Mouse (Mus musculus) MEL (cell line): ENCODE data around the gene Eif2b4. TPM values are rescaled to one million over a fixed set of nuclear protein-coding genes. Genes with fewer than 3 reads are reported as not detected.

Source experiments
- DNase-seq: peaks from one replicate; pipeline ENCODE4 v3.0.0; 2011; ENCODE audit warnings: low read depth, low spot score
- H3K27ac ChIP-seq: 2 replicates; pipeline ENCODE4 v1.5.1; 2012; ENCODE audit warnings: low read depth, mild to moderate bottlenecking, control low read depth, low read length, moderate library complexity; ENCODE audit not compliant: control insufficient read depth
- H3K27me3 ChIP-seq, 2 experiments: fragments of 150-350 bp in 1 of 2; sonication (generic) in 1 of 2; 2 replicates each; pipeline ENCODE4 v1.6.1; 2012; ENCODE audit warnings: low read length in 2 of 2, mild to moderate bottlenecking in 2 of 2, improper control_type of control experiment in 1 of 2, moderate library complexity in 1 of 2; ENCODE audit not compliant: insufficient read depth in 2 of 2, control insufficient read depth in 1 of 2
- H3K36me3 ChIP-seq, 2 experiments: 2 replicates each; pipeline ENCODE4 v1.6.1; 2012 to 2014; ENCODE audit warnings: low read length in 2 of 2, improper control_type of control experiment in 1 of 2, inconsistent platforms in 1 of 2, mild to moderate bottlenecking in 1 of 2; ENCODE audit not compliant: insufficient read depth in 2 of 2, control insufficient read depth in 1 of 2
- H3K4me1 ChIP-seq, 2 experiments: fragments of 150-350 bp in 1 of 2; sonication (generic) in 1 of 2; 2 replicates each; pipeline ENCODE4 v1.6.1; 2012; ENCODE audit warnings: low read length in 2 of 2, improper control_type of control experiment in 1 of 2, mild to moderate bottlenecking in 1 of 2; ENCODE audit not compliant: insufficient read depth in 2 of 2, control insufficient read depth in 1 of 2
- H3K4me3 ChIP-seq, 2 experiments: fragments of 150-350 bp in 1 of 2; sonication (generic) in 1 of 2; 2 replicates each; pipeline ENCODE4 v1.5.1; 2012; ENCODE audit warnings: low read depth in 2 of 2, low read length in 2 of 2, mild to moderate bottlenecking in 2 of 2, moderate library complexity in 2 of 2, control low read depth in 1 of 2, improper control_type of control experiment in 1 of 2; ENCODE audit not compliant: control insufficient read depth in 1 of 2, insufficient read depth in 1 of 2
- H3K79me2 ChIP-seq: 2 replicates; pipeline ENCODE4 v1.6.1; 2012; ENCODE audit warnings: mild to moderate bottlenecking, low read length, moderate library complexity; ENCODE audit not compliant: control insufficient read depth, poor library complexity, insufficient read depth
- H3K9ac ChIP-seq: 2 replicates; pipeline ENCODE4 v1.6.1; 2012; ENCODE audit warnings: low read depth, mild to moderate bottlenecking, control low read depth, low read length, moderate library complexity; ENCODE audit not compliant: control insufficient read depth, poor library complexity, severe bottlenecking
- H3K9me3 ChIP-seq: fragments of 150-350 bp; sonication (generic); replicated peaks from 2 replicates; pipeline ENCODE4 v1.6.1; 2012; ENCODE audit warnings: mild to moderate bottlenecking, low read length, improper control_type of control experiment, moderate library complexity; ENCODE audit not compliant: insufficient read depth
- CTCF ChIP-seq, 3 experiments: IDR thresholded peaks in 2 of 3; conservative IDR thresholded peaks in 1 of 3; 2 replicates each; pipeline ENCODE4 v1.5.1; 2011 to 2012; ENCODE audit warnings: low read length in 3 of 3, low read depth in 2 of 3, mild to moderate bottlenecking in 2 of 3, improper control_type of control experiment in 1 of 3, inconsistent platforms in 1 of 3, mixed read lengths in 1 of 3, moderate library complexity in 1 of 3; ENCODE audit not compliant: control insufficient read depth in 1 of 3, insufficient read depth in 1 of 3, poor library complexity in 1 of 3, severe bottlenecking in 1 of 3
- ELF1 ChIP-seq: IDR thresholded peaks from 2 replicates; pipeline ENCODE4 v1.6.1; 2014; ENCODE audit warnings: low read depth, mild to moderate bottlenecking, inconsistent platforms, low read length, improper control_type of control experiment, moderate library complexity
- ETS1 ChIP-seq: IDR thresholded peaks from 2 replicates; pipeline ENCODE4 v1.6.1; 2012; ENCODE audit warnings: low read depth, mild to moderate bottlenecking, inconsistent platforms, low read length, improper control_type of control experiment, moderate library complexity
- GABPA ChIP-seq: IDR thresholded peaks from 2 replicates; pipeline ENCODE4 v1.6.1; 2012; ENCODE audit warnings: low read depth, mild to moderate bottlenecking, inconsistent platforms, low read length, improper control_type of control experiment, moderate library complexity
- MAZ ChIP-seq: IDR thresholded peaks from 2 replicates; pipeline ENCODE4 v1.6.1; 2012; ENCODE audit warnings: low read depth, mild to moderate bottlenecking, inconsistent platforms, low read length, improper control_type of control experiment
- MXI1 ChIP-seq: IDR thresholded peaks from 2 replicates; pipeline ENCODE4 v1.6.1; 2011; ENCODE audit warnings: mild to moderate bottlenecking, low read depth, low read length, improper control_type of control experiment
- MYB ChIP-seq: IDR thresholded peaks from 2 replicates; pipeline ENCODE4 v1.6.1; 2011; ENCODE audit warnings: mild to moderate bottlenecking, low read depth, low read length, improper control_type of control experiment
- MYC ChIP-seq: IDR thresholded peaks from 2 replicates; pipeline ENCODE4 v1.6.1; 2011; ENCODE audit warnings: low read depth, mild to moderate bottlenecking, low read length, improper control_type of control experiment, moderate library complexity
- NRF1 ChIP-seq: IDR thresholded peaks from 2 replicates; pipeline ENCODE4 v1.6.1; 2014; ENCODE audit warnings: low read depth, mild to moderate bottlenecking, inconsistent platforms, low read length, improper control_type of control experiment, moderate library complexity; ENCODE audit not compliant: poor library complexity, insufficient read depth, severe bottlenecking
- RCOR1 ChIP-seq: IDR thresholded peaks from 2 replicates; pipeline ENCODE4 v1.6.1; 2012; ENCODE audit warnings: low read depth, mild to moderate bottlenecking, inconsistent platforms, low read length, improper control_type of control experiment
- SIN3A ChIP-seq: IDR thresholded peaks from 2 replicates; pipeline ENCODE4 v1.6.1; 2012; ENCODE audit warnings: low read length, improper control_type of control experiment, inconsistent platforms
- TAL1 ChIP-seq: IDR thresholded peaks from 2 replicates; pipeline ENCODE4 v1.6.1; 2012; ENCODE audit warnings: mild to moderate bottlenecking, inconsistent platforms, low read length, moderate library complexity, mixed read lengths
- ZMIZ1 ChIP-seq: IDR thresholded peaks from 2 replicates; pipeline ENCODE4 v1.6.1; 2012; ENCODE audit warnings: low read depth, mild to moderate bottlenecking, inconsistent platforms, low read length, improper control_type of control experiment, moderate library complexity
- polyA plus RNA-seq, 2 experiments: library from polyadenylated mRNA; stranded (reverse) in 1 of 2; unstranded in 1 of 2; fragments of >175 nt in 1 of 2; fragments of >200 nt in 1 of 2; gene quantifications; 2 replicates each; pipeline versions ENCODE4 v1.2.1 to v1.2.4; 2012; ENCODE audit warnings: low replicate concordance in 2 of 2, low read depth in 1 of 2; ENCODE audit not compliant: insufficient read length in 2 of 2, insufficient read depth in 1 of 2, missing spikeins in 1 of 2
- total RNA-seq: library from RNA; depleted of rRNA; stranded (reverse); fragments of 300-350 nt; gene quantifications from 2 replicates; pipeline ENCODE4 v1.2.3, GENCODE M21; 2012

Gene Eif2b4
- total and polyA plus RNA-seq, 3 experiments: 151 to 282 TPM; not detected in 1

- no peak for DNase-seq
- H3K36me3 ChIP-seq: peaks cover 4 to 16% of the 10 kb centered on the region in 2 experiments
- peaks cover 24% of the 10 kb centered on the region for H3K79me2 ChIP-seq
- TF ChIP-seq MYB: no peak
- TF ChIP-seq ZMIZ1: 0 out of 2 replicates have a peak, but pooled peaks have one; percentile 31
- TF ChIP-seq, all 39 proteins: peak for 1
- Histone ChIP-seq H3K27ac (no peak overlapping the region), H3K27me3 (no peaks in the 10 kb centered on the region), H3K4me3 (no peak overlapping the region), H3K9ac (peak overlapping the region; percentile 86), H3K4me1 (peaks cover 0 to 9% of the 10 kb centered on the region in 2 experiments; a peak in 1 of 4 replicates), H3K9me3 (no peaks in the 10 kb centered on the region)
These were observed 1.6 kb upstream of the Eif2b4 start for GRCm38 (mm10) chr5:31194486-31195485.

GRCm38 (mm10) chr5:31193631-31194281 is 526 bp upstream of the Eif2b4 start:
- peak; percentile 76 for DNase-seq
- peak overlapping the region; percentile 67 for H3K27ac ChIP-seq
- peak; percentile 73; the same call in 1 of the 2 replicates for TF ChIP-seq SIN3A
- TF ChIP-seq NRF1: no peak
- TF ChIP-seq GABPA: no peak
- TF ChIP-seq ETS1: no peak
- peak; percentile 30; the same call in 1 of the 2 replicates for TF ChIP-seq MXI1
- TF ChIP-seq TAL1: no peak
- no peak for TF ChIP-seq CTCF (IDR thresholded peaks at IDR 0.05 in 2 of 3, conservative IDR thresholded peaks at IDR 0.05 in 1 of 3; ENCODE audit: control insufficient read depth in 1 of 3, insufficient read depth in 1 of 3, low read depth in 2 of 3, low read length in 3 of 3, poor library complexity in 1 of 3, severe bottlenecking in 1 of 3)
- TF ChIP-seq MYC: peak; percentile 28; the same call in 1 of the 2 replicates
- TF ChIP-seq ELF1: peak; percentile 49; the same call in 1 of the 2 replicates
- no peak for TF ChIP-seq MAZ
- no peak for TF ChIP-seq RCOR1
- H3K9ac ChIP-seq: peak overlapping the region; percentile 86
- peaks cover 4 to 16% of the 10 kb centered on the region in 2 experiments for H3K36me3 ChIP-seq
- H3K27me3 ChIP-seq: no peaks in the 10 kb centered on the region
- H3K4me3 ChIP-seq: peak overlapping the region; percentile 66 to 82
- H3K79me2 ChIP-seq: peaks cover 24% of the 10 kb centered on the region
- H3K4me1 ChIP-seq: peaks cover 0 to 9% of the 10 kb centered on the region in 2 experiments; a peak in 1 of 4 replicates
- H3K9me3 ChIP-seq: no peaks in the 10 kb centered on the region
